Mouse (Mus musculus) stomach, embryonic 14.5 days (tissue): ENCODE data around the gene Gm10577. TPM values are rescaled to one million over a fixed set of nuclear protein-coding genes. Genes with fewer than 3 reads are reported as not detected.

Experiments
- polyA plus RNA-seq: library from polyadenylated mRNA; unstranded; fragments of >200 nt; fragmentation: Nextera tagmentation; extraction: Ambion mirVana; gene quantifications from 2 replicates; pipeline ENCODE4 v1.2.1, GENCODE M21; 2014

Gene Gm10577
- polyA plus RNA-seq, 1 experiment from 2014 or later: not detected

Other genes starting within 250 kb of the Gm10577 start
- 17.9 and 19.5 TPM in 2 replicates for gene Cachd1, start 244.0 kb downstream of the Gm10577 start, polyA plus RNA-seq
- gene Raver2, start 48.3 kb upstream of the Gm10577 start, polyA plus RNA-seq: 19.5 and 22.5 TPM in 2 replicates
- gene Jak1, start 244.6 kb upstream of the Gm10577 start, polyA plus RNA-seq: 108 and 135 TPM in 2 replicates